Mouse (Mus musculus) kidney, adult 2 months (tissue): ENCODE measurements around the gene Dnah7c. TPM values are rescaled to one million over a fixed set of nuclear protein-coding genes. Genes with fewer than 3 reads are reported as not detected.
A peak's percentile ranks its signal among the peaks of the same experiment; 100 is the strongest.

Experiments used
- DNase-seq: peaks from one replicate; pipeline ENCODE4 v3.0.0; 2021
- H3K27ac ChIP-seq: fragments of 200-500 bp; 2 replicates; pipeline ENCODE4 v1.5.1; 2012; ENCODE audit warnings: low read depth, low read length, control low read depth, inconsistent platforms; ENCODE audit not compliant: insufficient read depth
- H3K27me3 ChIP-seq: fragments of 200-500 bp; replicated peaks from 2 replicates; pipeline ENCODE4 v1.6.1; 2012; ENCODE audit warnings: mild to moderate bottlenecking, moderate library complexity, low read length, inconsistent platforms; ENCODE audit not compliant: control insufficient read depth, insufficient read depth
- H3K36me3 ChIP-seq: fragments of 200-500 bp; 2 replicates; pipeline ENCODE4 v1.6.1; 2012; ENCODE audit warnings: mild to moderate bottlenecking, moderate library complexity, low read length, inconsistent platforms; ENCODE audit not compliant: control insufficient read depth, insufficient read depth
- H3K4me1 ChIP-seq: fragments of 200-500 bp; 2 replicates; pipeline ENCODE4 v1.6.1; 2011; ENCODE audit warnings: low read length; ENCODE audit not compliant: control insufficient read depth, insufficient read depth
- H3K4me3 ChIP-seq: fragments of 200-500 bp; 2 replicates; pipeline ENCODE4 v1.5.1; 2011; ENCODE audit warnings: mild to moderate bottlenecking, low read depth, low read length, control low read depth; ENCODE audit not compliant: insufficient read depth
- CTCF ChIP-seq: fragments of 200-500 bp; conservative IDR thresholded peaks from 2 replicates; pipeline ENCODE4 v1.5.1; 2011; ENCODE audit warnings: low read depth, mild to moderate bottlenecking, control low read depth, low read length, moderate library complexity, mixed read lengths; ENCODE audit not compliant: insufficient read depth, insufficient read length
- POLR2A ChIP-seq: fragments of 200-500 bp; IDR thresholded peaks from one replicate; pipeline ENCODE4 v1.6.1; 2011; ENCODE audit warnings: low read depth, low read length, control low read depth
- whole genome bisulfite sequencing: fragments of 180-500 bp; shearing (Covaris S2); methylation state at CpG from one replicate; pipeline ENCODE4 v1.1.7; 2018; 5-methylcytosine and 5-hydroxymethylcytosine counted together
- polyA plus RNA-seq: library from polyadenylated mRNA; depleted of rRNA; stranded (reverse); fragments of >200 nt; gene quantifications from 2 replicates; pipeline ENCODE4 v1.2.3, GENCODE M21; 2012

The Dnah7c gene
- polyA plus RNA-seq, 1 experiment = 0.09 TPM

GRCm38 (mm10) chr1:46830066-46830843 lies 404.9 kb downstream of the Dnah7c start:
- peak; percentile 42 for DNase-seq
- Histone ChIP-seq H3K4me1 (no peaks in the 10 kb centered on the region), H3K27me3 (no peaks in the 10 kb centered on the region), H3K4me3 (no peak overlapping the region), H3K36me3 (no peaks in the 10 kb centered on the region; the same call in 1 of the 2 replicates), H3K27ac (no peak overlapping the region)
- WGBS = 31% methylated on average over 2 of the region's 2 CpGs
- no peak for TF ChIP-seq CTCF
- TF ChIP-seq POLR2A = no peak

DNA sequence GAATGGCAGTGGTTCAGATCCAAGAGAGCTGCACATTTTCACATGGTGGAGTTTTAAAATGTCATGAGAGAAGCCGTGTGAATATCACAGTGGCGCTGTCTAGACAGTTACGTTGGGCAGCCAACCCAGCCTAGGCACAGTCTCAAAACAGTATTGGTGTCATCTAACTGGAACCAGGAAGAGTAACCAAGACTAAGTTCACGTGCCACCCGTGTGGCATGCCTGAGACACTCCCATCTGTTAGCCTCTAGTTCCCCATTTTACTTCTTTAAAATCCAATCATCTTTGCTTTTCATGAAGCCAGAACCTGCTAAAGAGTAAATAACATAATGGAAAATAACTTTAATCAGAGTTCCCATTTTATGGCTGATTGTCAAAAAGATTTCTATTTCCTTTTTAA lies 406.5 kb downstream of the Dnah7c start:
- no peaks in the 10 kb centered on the region for H3K4me1 ChIP-seq
- no peak for DNase-seq
- no peak overlapping the region for H3K4me3 ChIP-seq
- WGBS = 95% methylated on average over 5 of the region's 5 CpGs
- H3K36me3 ChIP-seq = no peaks in the 10 kb centered on the region; the same call in 1 of the 2 replicates
- no peaks in the 10 kb centered on the region for H3K27me3 ChIP-seq
- no peak overlapping the region for H3K27ac ChIP-seq
- TF ChIP-seq CTCF = no peak
- no peak for TF ChIP-seq POLR2A

- Histone ChIP-seq H3K4me1 (no peaks in the 10 kb centered on the region), H3K4me3 (no peak overlapping the region), H3K36me3 (no peaks in the 10 kb centered on the region), H3K27me3 (no peaks in the 10 kb centered on the region), H3K27ac (no peak overlapping the region)
- WGBS = 60% methylated on average over 4 of the region's 4 CpGs
- no peak for TF ChIP-seq POLR2A
- TF ChIP-seq CTCF = no peak
- no peak for DNase-seq
These were observed 418.0 kb downstream of the Dnah7c start for GRCm38 (mm10) chr1:46843406-46843805.

GRCm38 (mm10) chr1:46844281-46844680 lies 418.9 kb downstream of the Dnah7c start:
- WGBS = 50% methylated on average over 2 of the region's 2 CpGs
- Histone ChIP-seq H3K4me1 (no peaks in the 10 kb centered on the region), H3K27me3 (no peaks in the 10 kb centered on the region), H3K27ac (no peak overlapping the region), H3K4me3 (no peak overlapping the region), H3K36me3 (no peaks in the 10 kb centered on the region)
- DNase-seq = no peak
- TF ChIP-seq POLR2A (no peak), CTCF (no peak)

- WGBS = 64% methylated on average over 5 of the region's 5 CpGs
- Histone ChIP-seq H3K4me1 (no peaks in the 10 kb centered on the region), H3K27me3 (no peaks in the 10 kb centered on the region), H3K36me3 (no peaks in the 10 kb centered on the region), H3K27ac (no peak overlapping the region), H3K4me3 (no peak overlapping the region)
- no peak for DNase-seq
- no peak for TF ChIP-seq POLR2A
- TF ChIP-seq CTCF = no peak
These were observed 419.8 kb downstream of the Dnah7c start for GRCm38 (mm10) chr1:46845221-46845620.

DNA sequence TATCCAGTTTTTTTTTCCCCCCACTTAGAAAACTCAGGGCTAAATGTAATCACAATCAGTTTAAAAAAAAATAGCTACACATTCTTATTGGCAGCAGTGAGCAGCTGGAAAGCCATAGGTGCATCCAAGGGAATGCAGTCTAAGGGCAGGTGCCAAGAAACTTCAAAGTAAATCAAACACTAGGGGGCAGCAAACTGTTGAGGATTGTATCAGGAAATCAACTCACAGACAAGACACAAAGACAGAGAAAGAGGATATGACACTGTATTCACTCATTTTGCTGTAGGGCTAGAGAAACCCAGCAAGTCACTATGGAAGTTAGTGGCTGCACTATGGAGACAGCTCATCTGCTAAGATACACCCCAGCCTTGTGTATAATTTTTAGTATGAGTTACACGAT lies 424.4 kb downstream of the Dnah7c start:
- DNase-seq = peak; percentile 92
- WGBS = 55% methylated on average over 1 of the region's 1 CpGs
- Histone ChIP-seq H3K27ac (no peak overlapping the region), H3K36me3 (no peaks in the 10 kb centered on the region), H3K4me1 (peaks cover 2% of the 10 kb centered on the region), H3K4me3 (no peak overlapping the region), H3K27me3 (no peaks in the 10 kb centered on the region)
- TF ChIP-seq POLR2A = no peak
- TF ChIP-seq CTCF = peak; percentile 46

DNA sequence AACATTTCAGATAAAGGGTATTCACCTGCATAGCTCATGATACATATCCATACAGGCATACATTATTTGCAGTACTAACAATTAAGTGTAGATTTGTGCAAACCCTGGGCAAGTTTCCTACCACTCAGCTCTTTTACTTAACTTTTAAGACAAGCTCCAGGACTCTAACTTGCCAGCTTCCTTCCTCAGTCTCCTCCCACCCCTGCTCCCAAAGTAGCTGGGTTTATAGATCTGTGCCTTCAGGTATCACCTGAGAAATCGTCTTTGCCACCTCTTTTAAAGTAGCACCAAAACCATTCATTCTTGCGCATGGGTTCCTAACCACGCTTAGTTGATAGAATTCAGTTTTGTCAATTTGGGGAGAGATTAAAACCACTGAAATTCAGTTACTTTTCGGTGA lies 426.2 kb downstream of the Dnah7c start:
- TF ChIP-seq POLR2A = no peak
- no peak for TF ChIP-seq CTCF
- no peaks in the 10 kb centered on the region for H3K36me3 ChIP-seq
- H3K27me3 ChIP-seq = no peaks in the 10 kb centered on the region
- no peak overlapping the region for H3K27ac ChIP-seq
- H3K4me3 ChIP-seq = no peak overlapping the region
- 54% methylated on average over 4 of the region's 4 CpGs for WGBS
- peaks cover 4% of the 10 kb centered on the region for H3K4me1 ChIP-seq
- DNase-seq = no peak

DNA sequence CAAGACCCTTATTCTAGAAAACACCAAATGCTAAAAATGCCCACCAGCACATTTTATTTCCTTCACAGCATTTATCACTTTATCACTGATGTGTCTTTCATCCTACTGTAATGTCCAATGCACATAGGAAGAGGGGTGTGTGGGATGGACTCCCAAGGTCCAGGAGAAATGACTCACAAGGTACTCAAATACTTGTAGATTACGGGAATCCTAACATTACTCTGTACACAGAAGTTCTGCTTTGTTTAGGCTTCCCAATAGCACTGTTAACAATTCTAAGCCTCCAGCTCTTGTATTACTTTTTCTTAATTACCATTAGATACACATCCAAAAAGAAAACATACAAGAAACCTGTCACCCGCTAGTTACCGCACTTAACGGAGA lies 426.8 kb downstream of the Dnah7c start:
- no peaks in the 10 kb centered on the region for H3K36me3 ChIP-seq
- 8% methylated on average over 4 of the region's 4 CpGs for WGBS
- no peak for DNase-seq
- H3K4me3 ChIP-seq = peak overlapping the region; percentile 62
- no peak for TF ChIP-seq CTCF
- no peak for TF ChIP-seq POLR2A
- no peaks in the 10 kb centered on the region for H3K27me3 ChIP-seq
- 0 out of 2 replicates have a peak overlapping the region, but pooled peaks have one; percentile 69 for H3K27ac ChIP-seq
- H3K4me1 ChIP-seq = peaks cover 4% of the 10 kb centered on the region
